Mouse (Mus musculus): ENCODE data around the gene Olfr1243.
"Not testable (repeated sequence)": the region's sequence is repeated elsewhere in the genome, so short reads cannot be mapped to it uniquely, and the experiment has no call there.

Olfr1243 gene

GRCm38 (mm10) chr2:89531387-89531786 is at the start of gene Olfr1243:
Olfr1243 (minus strand) TSS chr2:89531487.
- in situ Hi-C loops (cut with MboI, MseI), result no loop called here

GRCm38 (mm10) chr2:89578347-89578746 is 47.1 kb upstream of the Olfr1243 start, which contains the start of gene Olfr1245:
Olfr1245 (minus strand) TSS chr2:89578447.
- in situ Hi-C loops (cut with MboI, MseI), result no loop called here

GRCm38 (mm10) chr2:89562706-89563105 is 31.4 kb upstream of the Olfr1243 start:
- in situ Hi-C loops (cut with MboI, MseI), result not testable (repeated sequence)

GRCm38 (mm10) chr2:89544516-89544915 is 13.2 kb upstream of the Olfr1243 start:
- in situ Hi-C loops (cut with MboI, MseI), result no loop called here

GRCm38 (mm10) chr2:89539923-89540322 is 8.6 kb upstream of the Olfr1243 start:
- in situ Hi-C loops (cut with MboI, MseI), result no loop called here

- in situ Hi-C loops (cut with MboI, MseI), result no loop called here
Measured at GRCm38 (mm10) chr2:89498235-89498634, 33.1 kb downstream of the Olfr1243 start, which contains the start of gene Olfr1242. Olfr1242 (minus strand) TSS chr2:89498335.

- in situ Hi-C loops (cut with MboI, MseI), result no loop called here
Measured at GRCm38 (mm10) chr2:89487026-89487425, 44.3 kb downstream of the Olfr1243 start, which contains the start of gene Olfr1241. Olfr1241 (minus strand) TSS chr2:89487126.
